Mouse (Mus musculus): ENCODE results near the gene Abraxas2.

Gene Abraxas2

DNA sequence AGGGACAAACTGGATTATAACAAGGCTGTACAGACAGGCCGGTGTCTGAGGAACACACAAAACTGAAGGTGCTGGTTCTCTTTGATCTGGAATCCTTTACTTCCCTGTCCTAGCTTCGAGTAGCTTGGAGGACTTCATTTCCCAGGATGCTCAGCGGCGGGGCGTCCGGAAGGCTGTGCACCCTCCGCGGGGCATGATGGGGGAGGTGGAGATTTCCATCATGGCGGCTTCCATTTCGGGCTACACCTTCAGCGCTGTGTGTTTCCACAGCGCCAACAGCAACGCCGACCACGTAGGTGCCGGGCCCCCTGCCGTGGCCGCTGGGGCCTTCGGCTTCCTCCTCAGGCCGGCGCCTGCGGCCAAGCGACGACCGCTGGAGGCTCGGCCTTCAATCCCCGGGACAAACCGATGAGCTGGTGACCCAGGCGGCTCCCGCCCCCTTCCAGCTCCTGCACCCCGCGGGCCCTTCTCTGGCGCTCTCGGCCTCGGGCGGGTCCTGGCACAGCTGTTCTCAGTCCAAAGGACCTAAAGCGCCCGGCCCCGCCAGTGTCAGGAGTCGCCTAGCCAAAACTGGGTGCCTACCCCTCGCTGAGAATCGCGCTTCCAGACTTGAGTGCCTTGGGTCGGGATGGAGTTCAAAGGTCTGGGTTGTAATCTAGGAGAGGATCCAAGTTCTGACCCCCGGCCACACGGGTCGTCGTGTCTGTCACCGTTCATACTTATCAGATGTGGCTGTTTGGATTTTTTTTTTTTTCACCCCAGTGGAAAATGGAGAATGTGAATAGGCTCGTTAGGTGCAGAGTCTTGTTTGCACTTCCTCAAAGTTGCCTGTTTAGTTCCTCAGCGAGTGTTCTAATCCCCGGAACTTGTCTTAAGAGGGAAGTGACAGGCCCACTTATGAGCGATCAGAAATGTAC is at the start of gene Abraxas2:
Abraxas2 (plus strand) TSS at position 184 of the 917 bp plus-strand sequence.
- peak; percentile 91 to 92 for DNase-seq

- peak in 1 of 2 experiments; percentile 26 for DNase-seq
Observed at GRCm38 (mm10) chr7:132809721-132810120, 49.3 kb upstream of the Abraxas2 start.

GRCm38 (mm10) chr7:132810368-132810767 is 48.7 kb upstream of the Abraxas2 start:
- peak in 1 of 2 experiments; percentile 57 for DNase-seq

GRCm38 (mm10) chr7:132810879-132811278 is 48.1 kb upstream of the Abraxas2 start:
- DNase-seq, result peak; percentile 96 to 97

DNA sequence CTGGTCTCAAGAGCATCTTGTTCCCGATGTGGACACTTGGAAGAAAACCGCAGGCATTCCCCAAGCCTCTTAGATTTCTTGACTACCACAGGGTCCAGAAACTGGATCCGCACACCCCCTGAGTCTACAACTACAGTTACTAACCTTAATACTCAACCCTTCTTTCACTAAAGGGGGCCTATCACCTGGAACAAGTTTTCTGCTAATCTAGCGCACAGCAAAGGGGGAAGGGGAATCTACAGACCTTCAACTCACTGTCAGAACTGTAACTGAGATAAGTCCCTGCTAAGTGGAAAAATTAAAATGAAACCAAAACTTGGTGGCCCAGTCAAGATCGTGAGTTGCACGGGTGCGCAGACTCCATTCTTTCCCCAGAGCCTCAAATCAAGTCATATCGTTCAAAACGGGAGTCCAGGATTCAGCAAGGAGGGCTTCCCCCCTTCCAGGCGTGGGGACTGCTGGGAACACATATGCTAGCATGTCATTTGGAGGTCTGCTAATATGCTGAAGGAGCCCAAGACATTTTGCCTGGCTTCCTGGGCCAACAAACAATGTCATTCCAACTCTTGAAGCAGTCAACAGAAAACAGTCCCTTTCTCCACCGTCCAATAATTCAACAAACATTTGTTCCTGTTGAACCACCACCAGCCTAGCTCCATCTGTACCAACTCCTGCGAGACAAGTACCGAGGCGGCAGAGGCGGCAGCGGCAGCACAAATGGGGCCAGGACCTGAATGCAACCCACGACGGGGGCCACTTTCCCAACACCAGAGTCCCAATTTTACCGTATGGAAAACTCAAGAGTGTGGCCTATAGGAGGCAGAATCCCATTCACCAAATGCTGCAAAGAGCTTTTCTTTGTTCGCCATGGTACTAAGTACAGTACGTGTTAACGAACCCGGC is 47.1 kb upstream of the Abraxas2 start:
- DNase-seq, result peak; percentile 49 to 67

DNA sequence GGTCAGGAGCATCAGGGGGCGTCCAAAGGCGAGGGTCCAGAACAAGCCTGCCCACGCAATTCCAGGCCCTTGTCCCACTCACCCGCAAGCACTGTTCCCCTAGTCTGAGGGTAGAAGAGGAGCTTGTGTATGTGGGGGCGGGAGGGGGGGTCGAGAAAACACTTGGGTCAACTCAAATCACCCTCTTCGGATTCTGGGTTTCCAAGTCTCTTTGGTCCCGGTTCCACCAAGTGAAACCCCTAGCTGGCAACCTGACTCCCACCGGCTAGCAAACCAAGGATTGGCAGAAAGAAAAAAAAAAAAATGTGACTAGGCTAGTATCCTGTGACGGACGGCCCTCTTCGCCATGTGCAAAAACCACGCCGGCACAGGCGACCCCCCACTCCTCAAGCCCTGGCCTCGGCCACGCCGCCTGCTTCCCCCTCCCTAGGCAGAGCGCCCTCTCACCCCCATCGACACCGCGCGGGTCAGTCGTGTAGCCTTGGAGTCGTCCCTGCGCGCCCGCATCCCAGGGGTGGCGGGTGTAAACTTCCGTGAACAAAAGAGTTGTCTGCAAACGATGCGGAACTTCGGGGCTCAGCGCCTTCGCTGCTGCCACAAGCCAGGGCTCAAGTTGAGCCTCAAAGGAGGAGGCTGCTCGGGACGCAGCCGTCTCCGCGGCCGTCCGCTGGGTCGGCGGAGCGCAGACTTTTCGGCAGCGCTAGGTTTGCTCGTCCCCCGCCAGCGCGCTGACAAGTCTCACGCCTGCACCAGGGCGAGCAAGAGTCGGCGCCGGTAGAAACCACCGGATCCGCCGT is 46.2 kb upstream of the Abraxas2 start:
- peak; percentile 57 to 61 for DNase-seq

GRCm38 (mm10) chr7:132813416-132814088 is 45.5 kb upstream of the Abraxas2 start, which contains the start of gene Fam53b:
Fam53b (minus strand) TSS chr7:132813886.
- peak; percentile 83 to 84 for DNase-seq

DNA sequence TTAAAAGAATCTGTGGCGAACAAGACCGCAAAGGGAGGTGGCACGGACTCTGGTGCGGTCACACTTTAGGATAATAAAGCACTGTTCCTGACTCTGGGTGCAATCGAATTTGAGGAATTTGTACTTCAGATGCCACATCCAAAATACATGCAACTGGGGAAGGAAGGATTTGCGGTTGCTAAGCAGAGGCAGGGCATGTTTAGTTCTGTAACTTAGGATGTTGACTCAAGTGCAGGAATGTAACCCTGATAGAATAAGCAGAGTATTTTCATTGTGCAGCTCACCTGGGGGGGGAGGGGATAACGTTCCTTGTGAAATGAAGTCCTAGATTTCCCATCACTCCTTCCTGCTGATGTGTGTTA is 45.0 kb upstream of the Abraxas2 start:
- DNase-seq, result no peak

- DNase-seq, result no peak
Observed at GRCm38 (mm10) chr7:132815081-132815480, 43.9 kb upstream of the Abraxas2 start.

DNA sequence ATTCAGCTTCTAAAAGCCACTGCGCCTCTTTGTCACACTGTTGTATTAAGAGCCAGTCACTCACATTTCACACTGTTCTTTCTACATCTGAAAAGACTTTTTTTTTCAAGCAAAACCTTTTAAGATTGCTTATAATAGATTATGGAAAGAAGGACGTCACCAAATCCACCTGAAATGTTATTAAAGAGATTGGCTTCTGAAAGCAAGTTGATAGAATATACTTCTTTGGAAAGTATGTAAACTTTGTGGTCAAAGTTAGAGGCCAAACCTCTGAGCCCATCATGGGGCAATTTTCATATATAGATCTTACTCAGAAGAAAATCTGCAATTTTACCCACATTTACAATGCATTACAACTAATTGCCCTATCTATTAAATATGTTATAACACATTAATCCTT is 42.5 kb upstream of the Abraxas2 start:
- DNase-seq, result no peak

- no peak for DNase-seq
Observed at GRCm38 (mm10) chr7:132817056-132817455, 42.0 kb upstream of the Abraxas2 start.

- DNase-seq, result no peak
Observed at GRCm38 (mm10) chr7:132820692-132821091, 38.3 kb upstream of the Abraxas2 start.

DNA sequence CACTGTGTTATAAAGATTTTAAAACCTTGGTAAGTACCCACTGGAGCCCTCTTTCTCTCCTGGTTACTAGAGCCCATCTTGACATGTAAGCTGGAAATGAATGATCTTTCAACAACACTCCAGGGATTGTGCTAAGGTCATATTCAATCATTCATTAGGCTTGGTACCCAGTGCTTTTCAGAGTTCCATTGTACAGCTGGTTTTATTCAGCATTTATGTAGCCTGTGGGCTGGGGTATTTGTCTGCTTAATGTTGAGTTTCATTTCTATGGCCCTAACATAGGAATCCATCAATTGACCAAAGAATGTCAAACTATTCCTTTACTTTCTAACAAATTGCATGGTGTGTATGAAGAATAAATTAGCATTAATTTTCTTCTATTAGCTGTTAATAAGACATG is 35.2 kb upstream of the Abraxas2 start:
- no peak for DNase-seq

GRCm38 (mm10) chr7:132824346-132825022 is 34.5 kb upstream of the Abraxas2 start:
- DNase-seq, result no peak

DNA sequence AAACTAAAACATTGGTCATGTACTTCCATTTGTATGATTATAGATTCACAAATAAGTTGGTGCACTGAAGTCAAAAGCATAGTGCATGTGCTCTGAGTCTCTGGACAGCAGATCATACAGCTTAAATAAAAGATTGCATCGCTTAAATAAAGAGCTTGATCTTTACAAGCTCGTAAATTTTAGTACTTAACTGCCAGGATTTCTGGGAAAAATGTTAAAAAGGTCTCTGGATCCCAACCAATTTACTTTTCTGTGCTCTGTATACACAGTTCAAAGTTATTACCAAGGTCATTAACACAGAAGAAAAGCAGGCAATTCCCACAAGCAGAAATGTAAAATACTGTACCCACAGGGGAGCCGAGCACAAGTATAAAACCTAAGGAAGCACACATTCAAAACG is 28.1 kb upstream of the Abraxas2 start:
- DNase-seq, result no peak

- DNase-seq, result no peak
Observed at GRCm38 (mm10) chr7:132841287-132841686, 17.7 kb upstream of the Abraxas2 start.

DNA sequence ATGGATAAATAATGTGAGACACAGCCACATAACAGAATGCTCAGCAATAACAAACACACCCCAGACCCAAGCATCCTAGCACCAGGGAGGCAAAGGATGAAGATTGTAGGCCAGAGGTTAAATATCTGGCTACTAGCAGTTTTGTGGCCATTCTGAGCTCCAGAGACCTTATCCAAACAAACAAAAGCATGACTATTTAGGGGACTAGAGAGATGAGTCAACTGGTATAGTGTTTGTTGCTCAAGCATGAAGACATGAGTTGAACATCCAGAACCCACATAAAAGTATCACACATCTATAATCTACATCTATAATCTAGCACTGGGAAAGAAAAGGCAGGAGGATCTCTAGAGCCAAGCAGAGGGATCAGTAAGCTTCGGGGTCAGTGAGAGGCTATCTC is 16.6 kb upstream of the Abraxas2 start:
- no peak for DNase-seq

DNA sequence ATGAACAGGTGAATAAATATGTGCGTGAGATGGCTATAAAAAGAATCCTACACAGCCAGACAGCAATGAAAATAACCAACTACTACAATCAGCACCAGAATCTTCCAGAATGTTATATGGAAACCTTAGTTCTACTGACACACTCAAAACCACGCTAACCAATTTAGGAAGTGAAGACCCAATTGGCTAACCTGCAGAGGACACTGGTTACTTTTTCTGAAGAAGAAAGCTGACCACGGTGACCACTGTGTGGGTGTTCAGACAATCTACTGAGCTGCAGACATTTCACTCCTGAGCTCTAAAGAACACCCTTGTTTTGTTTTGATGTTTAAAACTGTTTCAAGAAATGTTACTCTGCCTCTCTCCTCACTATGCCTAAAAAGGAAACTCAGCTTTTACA is 15.9 kb upstream of the Abraxas2 start:
- no peak for DNase-seq

DNA sequence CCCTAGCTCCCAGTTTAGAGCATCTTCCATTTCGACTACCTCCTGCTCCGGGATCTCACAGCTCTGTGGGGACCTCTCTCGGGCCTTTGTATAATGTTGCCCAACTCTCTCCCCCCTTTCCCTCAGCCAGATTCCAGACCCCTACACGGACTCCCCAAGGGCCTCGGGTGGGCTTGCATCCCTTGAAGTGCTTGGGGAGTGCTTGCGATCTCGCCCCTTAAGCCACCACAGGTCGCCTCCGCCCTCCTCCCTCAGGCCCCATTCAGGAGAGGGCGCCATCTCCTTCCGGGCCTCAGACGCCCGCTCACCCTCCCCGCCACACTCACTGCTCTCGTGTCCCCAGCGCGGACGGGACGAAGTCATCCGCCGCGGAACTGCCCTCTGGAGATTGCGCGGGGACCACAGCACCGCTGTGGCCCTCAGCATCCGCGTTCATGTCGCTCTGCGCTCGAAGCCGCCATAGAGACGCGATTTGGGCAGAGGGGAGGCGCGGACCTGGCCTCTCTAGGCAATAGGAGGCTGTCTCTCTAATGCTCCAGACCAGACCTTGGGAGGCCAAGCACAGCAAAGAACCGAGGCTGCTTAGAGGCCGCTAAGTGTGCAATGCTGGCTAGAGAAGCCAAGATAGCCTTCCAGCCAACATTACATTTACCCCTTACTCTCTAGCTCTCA is 6.7 kb upstream of the Abraxas2 start, which contains the start of gene Eef1akmt2:
Eef1akmt2 (minus strand) TSS at position 501 of the 672 bp plus-strand sequence.
- DNase-seq, result peak; percentile 83 to 84

- no peak for DNase-seq
Observed at GRCm38 (mm10) chr7:132853361-132853760, 5.7 kb upstream of the Abraxas2 start.

DNA sequence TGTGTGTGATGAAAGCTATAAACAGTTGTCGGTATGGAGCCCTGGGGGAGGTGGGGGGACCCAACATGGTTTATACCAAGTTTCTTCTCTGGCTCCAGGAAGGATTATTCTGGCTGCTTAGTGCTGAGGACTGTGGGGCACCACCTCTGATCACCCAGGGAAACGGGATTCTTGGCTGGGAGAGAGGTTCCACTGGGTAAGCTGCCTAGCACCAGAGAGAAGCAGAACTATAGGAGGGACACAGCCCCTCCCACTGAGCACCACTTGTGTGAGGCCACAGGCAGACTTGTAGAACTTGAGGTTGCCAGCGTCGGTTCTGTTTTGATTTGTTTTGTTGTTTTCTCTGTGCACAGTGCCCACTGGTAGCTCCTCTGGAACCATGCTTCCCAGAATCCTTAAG is 5.1 kb upstream of the Abraxas2 start:
- DNase-seq, result no peak
